Mouse (Mus musculus) heart, embryonic 11.5 days (tissue): ENCODE measurements around the gene Gse1. TPM values are rescaled to one million over a fixed set of nuclear protein-coding genes. Genes with fewer than 3 reads are reported as not detected.

ENCODE experiments used
- ATAC-seq: fragments of 200-750 bp; cut with Nextera tagmentation; replicated peaks from 2 replicates; pipeline ENCODE4 v1.8.0; 2017; ENCODE audit warnings: moderate library complexity; ENCODE audit not compliant: insufficient number of reproducible peaks, low FRiP score, low TSS enrichment
- H3K27ac ChIP-seq: fragments of 300-500 bp; sonication (generic); 2 replicates; pipeline ENCODE4 v1.5.1; 2014; ENCODE audit warnings: mild to moderate bottlenecking, low read depth, low read length
- H3K27me3 ChIP-seq: fragments of 300-500 bp; sonication (generic); 2 replicates; pipeline ENCODE4 v1.6.1; 2014; ENCODE audit warnings: mild to moderate bottlenecking, low read length, mixed read lengths; ENCODE audit not compliant: control insufficient read depth, insufficient read depth
- H3K36me3 ChIP-seq: fragments of 300-500 bp; sonication (generic); 2 replicates; pipeline ENCODE4 v1.6.1; 2014; ENCODE audit warnings: mild to moderate bottlenecking, low read length, moderate library complexity, mixed read lengths; ENCODE audit not compliant: control insufficient read depth, insufficient read depth
- H3K4me1 ChIP-seq: fragments of 300-500 bp; sonication (generic); 2 replicates; pipeline ENCODE4 v1.6.1; 2014; ENCODE audit warnings: low read length; ENCODE audit not compliant: control insufficient read depth, insufficient read depth
- H3K4me2 ChIP-seq: fragments of 300-500 bp; sonication (generic); 2 replicates; pipeline ENCODE4 v1.6.1; 2014; ENCODE audit warnings: mild to moderate bottlenecking, moderate library complexity
- H3K4me3 ChIP-seq: fragments of 300-500 bp; sonication (generic); 2 replicates; pipeline ENCODE4 v1.5.1; 2014; ENCODE audit warnings: low read depth, low read length
- H3K9ac ChIP-seq: fragments of 300-500 bp; sonication (generic); 2 replicates; pipeline ENCODE4 v1.6.1; 2014; ENCODE audit warnings: mild to moderate bottlenecking, low read depth, low read length, moderate library complexity
- H3K9me3 ChIP-seq: fragments of 300-500 bp; sonication (generic); replicated peaks from 2 replicates; pipeline ENCODE4 v1.6.1; 2016; ENCODE audit warnings: low read length; ENCODE audit not compliant: control insufficient read depth
- WGBS: fragments of 180-500 bp; shearing (Covaris S2); extraction: QIAGEN DNeasy Blood & Tissue Kit; methylation state at CpG from one replicate; pipeline ENCODE4 v1.1.7; 2014; ENCODE audit not compliant: insufficient replicate concordance; 5-methylcytosine and 5-hydroxymethylcytosine counted together
- polyA plus RNA-seq: library from polyadenylated mRNA; unstranded; fragments of >200 nt; fragmentation: Nextera tagmentation; extraction: Ambion mirVana; gene quantifications from 2 replicates; pipeline ENCODE4 v1.2.1, GENCODE M21; 2014

The Gse1 gene
- polyA plus RNA-seq, 1 experiment from 2014 or later: 12.8 TPM

DNA sequence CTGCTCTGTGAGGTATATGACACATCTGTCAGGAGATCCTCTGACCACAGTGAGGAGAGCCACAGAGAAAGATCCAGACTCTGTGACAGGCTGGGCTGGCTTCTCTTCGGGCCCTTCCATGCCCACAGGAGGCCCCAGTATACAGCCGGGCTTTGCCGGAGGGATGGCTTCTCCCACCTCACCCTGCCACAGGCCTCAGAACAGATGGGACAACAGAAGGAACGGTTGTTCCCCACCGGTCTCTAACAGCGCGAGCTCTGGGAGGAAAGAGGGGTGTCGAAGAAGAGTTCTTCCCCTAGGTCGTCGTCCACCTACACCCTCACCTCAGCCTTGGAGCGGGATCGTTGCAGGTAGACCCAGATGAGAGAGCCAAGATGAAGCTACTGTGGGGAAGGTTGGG, 202.8 kb downstream of the Gse1 start:
- Histone ChIP-seq H3K4me1 (peaks cover 15% of the 10 kb centered on the region), H3K27ac (no peak overlapping the region)
- no peak for ATAC-seq

DNA sequence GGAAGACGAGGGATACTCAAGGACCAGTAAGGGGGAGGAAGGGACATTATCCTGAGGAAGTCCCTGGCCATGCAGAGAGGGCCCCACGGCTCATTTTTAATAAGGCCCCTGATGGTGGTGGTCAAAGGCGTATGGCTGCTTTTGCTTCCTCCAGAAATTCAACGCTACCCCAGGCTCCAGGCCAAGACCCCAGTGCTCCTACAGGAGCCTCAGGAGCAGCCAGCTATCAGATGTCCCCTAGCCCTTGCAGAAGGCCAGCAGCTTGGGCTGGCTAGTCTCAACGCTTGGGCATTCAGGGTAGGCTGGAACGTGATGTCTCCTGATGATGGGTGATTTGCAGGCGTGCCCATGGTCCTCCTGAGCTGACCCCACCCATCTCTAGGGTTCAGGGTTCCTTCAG, 204.2 kb downstream of the Gse1 start:
- Histone ChIP-seq H3K27ac (no peak overlapping the region), H3K4me2 (no peak overlapping the region), H3K36me3 (no peaks in the 10 kb centered on the region), H3K4me3 (no peak overlapping the region), H3K9ac (no peak overlapping the region), H3K4me1 (peaks cover 4% of the 10 kb centered on the region), H3K27me3 (peaks cover under 1% of the 10 kb centered on the region), H3K9me3 (no peaks in the 10 kb centered on the region; the same call in 1 of the 2 replicates)
- 70% methylated on average over 7 of the region's 7 CpGs for WGBS
- ATAC-seq: no peak

More for the DNA sequence above, 202.8 kb downstream of the Gse1 start:
- H3K4me2 ChIP-seq: no peak overlapping the region
- no peak overlapping the region for H3K9ac ChIP-seq
- WGBS: 83% methylated on average over 12 of the region's 12 CpGs
- H3K9me3 ChIP-seq: no peaks in the 10 kb centered on the region; the same call in 1 of the 2 replicates
- H3K27me3 ChIP-seq: no peaks in the 10 kb centered on the region
- no peaks in the 10 kb centered on the region for H3K36me3 ChIP-seq
- H3K4me3 ChIP-seq: no peak overlapping the region

GRCm38 (mm10) chr8:120433143-120433542, 204.9 kb downstream of the Gse1 start:
- Histone ChIP-seq H3K9ac (no peak overlapping the region), H3K27me3 (peaks cover 6% of the 10 kb centered on the region), H3K27ac (no peak overlapping the region), H3K4me1 (peaks cover 2% of the 10 kb centered on the region), H3K36me3 (no peaks in the 10 kb centered on the region), H3K4me2 (no peak overlapping the region), H3K4me3 (no peak overlapping the region), H3K9me3 (no peaks in the 10 kb centered on the region; the same call in 1 of the 2 replicates)
- WGBS: 86% methylated on average over 7 of the region's 7 CpGs
- no peak for ATAC-seq

- ATAC-seq: no peak
- 86% methylated on average over 1 of the region's 1 CpGs for WGBS
- Histone ChIP-seq H3K27me3 (peaks cover 10% of the 10 kb centered on the region), H3K4me1 (peaks cover 2% of the 10 kb centered on the region), H3K4me2 (no peak overlapping the region), H3K36me3 (no peaks in the 10 kb centered on the region), H3K27ac (no peak overlapping the region), H3K4me3 (no peak overlapping the region), H3K9me3 (no peaks in the 10 kb centered on the region; the same call in 1 of the 2 replicates), H3K9ac (no peak overlapping the region)
Measured at GRCm38 (mm10) chr8:120433734-120434133, 205.5 kb downstream of the Gse1 start.

GRCm38 (mm10) chr8:120435781-120436180, 207.5 kb downstream of the Gse1 start:
- Histone ChIP-seq H3K27me3 (peaks cover 13% of the 10 kb centered on the region), H3K4me1 (peaks cover 12% of the 10 kb centered on the region), H3K27ac (no peak overlapping the region), H3K9me3 (no peaks in the 10 kb centered on the region; the same call in 1 of the 2 replicates), H3K4me3 (no peak overlapping the region), H3K9ac (no peak overlapping the region), H3K4me2 (no peak overlapping the region), H3K36me3 (no peaks in the 10 kb centered on the region)
- WGBS: 88% methylated on average over 15 of the region's 15 CpGs
- ATAC-seq: no peak

GRCm38 (mm10) chr8:120436491-120437030, 208.3 kb downstream of the Gse1 start:
- H3K9me3 ChIP-seq: no peaks in the 10 kb centered on the region; the same call in 1 of the 2 replicates
- H3K4me2 ChIP-seq: no peak overlapping the region
- peaks cover 13% of the 10 kb centered on the region for H3K27me3 ChIP-seq
- H3K27ac ChIP-seq: no peak overlapping the region
- ATAC-seq: no peak
- WGBS: 51% methylated on average over 5 of the region's 5 CpGs
- H3K36me3 ChIP-seq: no peaks in the 10 kb centered on the region
- peaks cover 12% of the 10 kb centered on the region for H3K4me1 ChIP-seq
- H3K4me3 ChIP-seq: no peak overlapping the region
- H3K9ac ChIP-seq: no peak overlapping the region

GRCm38 (mm10) chr8:120437207-120437606, 209.0 kb downstream of the Gse1 start:
- no peak for ATAC-seq
- Histone ChIP-seq H3K4me1 (peaks cover 18% of the 10 kb centered on the region), H3K36me3 (no peaks in the 10 kb centered on the region), H3K4me3 (no peak overlapping the region), H3K27me3 (peaks cover 13% of the 10 kb centered on the region), H3K9me3 (no peaks in the 10 kb centered on the region; the same call in 1 of the 2 replicates), H3K4me2 (no peak overlapping the region), H3K27ac (no peak overlapping the region), H3K9ac (no peak overlapping the region)
- 76% methylated on average over 1 of the region's 1 CpGs for WGBS

GRCm38 (mm10) chr8:120437666-120438395, 209.6 kb downstream of the Gse1 start:
- no peak overlapping the region for H3K4me3 ChIP-seq
- H3K36me3 ChIP-seq: no peaks in the 10 kb centered on the region
- H3K27me3 ChIP-seq: peaks cover 13% of the 10 kb centered on the region
- H3K4me2 ChIP-seq: no peak overlapping the region
- peaks cover 24% of the 10 kb centered on the region for H3K4me1 ChIP-seq
- ATAC-seq: 0 out of 2 replicates have a peak, but pooled peaks have one; percentile 15
- 81% methylated on average over 21 of the region's 21 CpGs for WGBS
- H3K9me3 ChIP-seq: no peaks in the 10 kb centered on the region; the same call in 1 of the 2 replicates
- no peak overlapping the region for H3K9ac ChIP-seq
- H3K27ac ChIP-seq: no peak overlapping the region
